Mouse (Mus musculus) hindbrain, embryonic 14.5 days (tissue): ENCODE measurements at regions not wholly inside any gene's neighbourhood (a gene's known extent, or its start where the extent isn't known, plus 50 kb on each side); places are given as distances from the start of the nearest gene placed in this dataset.

ENCODE experiments used
- ATAC-seq: fragments of 200-750 bp; cut with Nextera tagmentation; 2 replicates; pipeline ENCODE4 v1.8.0; 2017; ENCODE audit warnings: moderate number of reproducible peaks, mild to moderate bottlenecking, moderate TSS enrichment, moderate library complexity; ENCODE audit not compliant: low FRiP score
- DNase-seq: peaks from one replicate; pipeline ENCODE4 v3.0.0-alpha.2; 2015; ENCODE audit warnings: low spot score
- H3K27ac ChIP-seq: fragments of 300-500 bp; sonication (generic); 2 replicates; pipeline ENCODE4 v1.5.1; 2014; ENCODE audit warnings: mild to moderate bottlenecking, moderate library complexity
- H3K27me3 ChIP-seq: fragments of 300-500 bp; sonication (generic); 2 replicates; pipeline ENCODE4 v1.6.1; 2014; ENCODE audit warnings: mild to moderate bottlenecking, low read length, mixed read lengths; ENCODE audit not compliant: control insufficient read depth, insufficient read depth
- H3K36me3 ChIP-seq: fragments of 300-500 bp; sonication (generic); replicated peaks from 2 replicates; pipeline ENCODE4 v1.6.1; 2014; ENCODE audit not compliant: control insufficient read depth, insufficient read depth
- H3K4me1 ChIP-seq: fragments of 300-500 bp; sonication (generic); replicated peaks from 2 replicates; pipeline ENCODE4 v1.6.1; 2014; ENCODE audit warnings: antibody characterized with exemption, low read length, mixed read lengths; ENCODE audit not compliant: control insufficient read depth, insufficient read depth
- H3K4me2 ChIP-seq: fragments of 300-500 bp; sonication (generic); replicated peaks from 2 replicates; pipeline ENCODE4 v1.6.1; 2014; ENCODE audit warnings: mild to moderate bottlenecking, moderate library complexity
- H3K4me3 ChIP-seq: fragments of 300-500 bp; sonication (generic); replicated peaks from 2 replicates; pipeline ENCODE4 v1.5.1; 2014; ENCODE audit warnings: mild to moderate bottlenecking, low read length
- H3K9ac ChIP-seq: fragments of 300-500 bp; sonication (generic); 2 replicates; pipeline ENCODE4 v1.6.1; 2014
- H3K9me3 ChIP-seq: fragments of 300-500 bp; sonication (generic); 2 replicates; pipeline ENCODE4 v1.6.1; 2016; ENCODE audit warnings: low read length; ENCODE audit not compliant: control insufficient read depth
- WGBS: fragments of 180-500 bp; shearing (Covaris S2); extraction: QIAGEN DNeasy Blood & Tissue Kit; methylation state at CpG from one replicate; pipeline ENCODE4 v1.1.7; 2014; 5-methylcytosine and 5-hydroxymethylcytosine counted together

DNA sequence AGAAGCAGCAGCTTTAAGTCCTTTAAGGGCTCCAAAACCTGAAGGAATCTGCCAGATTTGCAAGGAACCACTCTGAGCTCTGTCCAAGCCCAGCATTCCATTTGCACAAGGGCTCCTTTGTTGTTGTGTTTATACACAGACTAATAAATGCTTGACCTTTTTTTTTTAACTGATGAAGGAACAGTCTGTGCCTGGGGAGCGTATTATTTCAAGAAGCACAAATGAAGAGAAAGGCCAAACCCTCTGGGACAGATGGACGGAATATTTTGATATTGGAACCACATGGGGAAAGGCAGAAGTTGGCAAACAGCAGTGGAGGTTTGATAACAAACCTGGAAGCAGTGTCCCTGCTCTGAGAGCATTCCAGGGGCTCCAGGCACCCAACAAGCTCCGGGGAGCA, 125.3 kb upstream of the Jade1 start:
- ATAC-seq: no peak
- no peak overlapping the region for H3K27ac ChIP-seq
- no peak overlapping the region for H3K4me2 ChIP-seq
- H3K9me3 ChIP-seq: no peaks in the 10 kb centered on the region
- no peaks in the 10 kb centered on the region for H3K36me3 ChIP-seq
- no peaks in the 10 kb centered on the region for H3K4me1 ChIP-seq
- H3K4me3 ChIP-seq: no peak overlapping the region
- no peaks in the 10 kb centered on the region for H3K27me3 ChIP-seq
- H3K9ac ChIP-seq: no peak overlapping the region
- no peak for DNase-seq
- 60% methylated on average over 3 of the region's 3 CpGs for WGBS

DNA sequence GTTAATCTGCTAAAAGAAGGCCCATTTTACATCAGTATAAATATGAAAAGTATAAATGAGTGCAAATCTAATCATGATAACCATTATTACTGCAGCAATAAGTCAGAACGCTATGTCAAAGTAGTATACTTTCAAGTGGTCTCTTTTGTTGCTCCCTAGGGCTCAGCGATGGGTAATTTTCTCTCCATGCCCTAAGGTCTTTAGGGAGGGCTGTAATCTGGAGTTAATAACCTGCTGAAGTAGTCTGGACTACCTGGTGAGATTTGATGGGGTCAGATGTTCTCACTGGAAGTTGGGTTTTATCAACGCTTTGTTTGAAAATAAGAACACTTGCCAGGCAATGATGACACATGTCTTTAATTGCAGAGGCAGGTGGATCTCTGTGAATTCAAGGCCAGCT, 128.6 kb upstream of the Jade1 start:
- 87% methylated on average over 3 of the region's 3 CpGs for WGBS
- Histone ChIP-seq H3K9ac (no peak overlapping the region), H3K4me1 (peaks cover 4% of the 10 kb centered on the region; the same call in 1 of the 2 replicates), H3K27me3 (no peaks in the 10 kb centered on the region), H3K36me3 (no peaks in the 10 kb centered on the region), H3K27ac (no peak overlapping the region), H3K4me2 (no peak overlapping the region), H3K9me3 (no peaks in the 10 kb centered on the region), H3K4me3 (no peak overlapping the region)
- DNase-seq (no peak), ATAC-seq (no peak)

- H3K4me3 ChIP-seq: no peak overlapping the region
- H3K9ac ChIP-seq: no peak overlapping the region
- H3K27me3 ChIP-seq: no peaks in the 10 kb centered on the region
- no peak overlapping the region for H3K4me2 ChIP-seq
- H3K4me1 ChIP-seq: peaks cover 4% of the 10 kb centered on the region; the same call in 1 of the 2 replicates
- H3K9me3 ChIP-seq: no peaks in the 10 kb centered on the region
- ATAC-seq: no peak
- no peak overlapping the region for H3K27ac ChIP-seq
- no peaks in the 10 kb centered on the region for H3K36me3 ChIP-seq
- WGBS: 94% methylated on average over 8 of the region's 8 CpGs
- no peak for DNase-seq
Observed at GRCm38 (mm10) chr3:41425863-41426262, 129.7 kb upstream of the Jade1 start.

DNA sequence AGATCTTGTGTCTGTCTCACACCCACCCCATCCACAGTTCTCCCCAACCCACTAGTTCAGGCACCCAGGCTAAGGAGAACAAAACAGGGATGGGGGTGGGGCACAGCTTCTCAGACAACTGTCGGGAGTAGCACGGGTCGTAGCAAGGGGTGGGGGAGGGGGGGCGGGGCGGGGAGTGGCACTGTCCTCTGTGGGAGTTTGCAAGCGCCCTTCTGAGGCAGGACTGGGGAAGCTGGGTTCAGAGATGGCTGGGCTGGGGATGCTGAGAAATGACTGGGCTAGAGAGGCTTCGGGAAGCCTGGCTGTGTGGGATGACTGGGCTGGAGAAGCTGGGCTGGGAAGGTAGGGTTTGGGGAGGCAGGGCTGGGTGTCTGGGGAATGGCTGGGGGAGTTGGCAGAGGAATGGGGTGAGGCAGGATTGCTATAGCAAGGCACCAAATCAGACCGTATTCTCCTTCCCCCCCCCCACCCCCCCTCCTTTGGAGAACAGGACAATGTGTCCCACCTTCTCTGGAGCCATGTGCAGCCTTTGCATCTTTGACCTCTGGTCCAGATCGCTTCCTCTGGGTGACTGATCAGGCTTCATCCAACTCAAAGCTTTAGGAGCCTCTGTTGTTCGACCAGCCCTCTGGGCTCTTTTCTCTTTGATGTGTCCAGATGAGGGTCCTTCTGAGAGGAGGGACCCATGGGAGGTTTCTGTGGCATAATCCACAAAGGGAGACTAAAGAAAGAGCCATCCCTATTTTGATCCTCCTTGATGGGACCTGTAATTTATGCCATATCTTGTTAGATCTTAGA, 131.2 kb upstream of the Jade1 start:
- Histone ChIP-seq H3K9ac (no peak overlapping the region), H3K4me2 (no peak overlapping the region), H3K9me3 (no peaks in the 10 kb centered on the region), H3K4me1 (peaks cover 4% of the 10 kb centered on the region; the same call in 1 of the 2 replicates), H3K27me3 (no peaks in the 10 kb centered on the region), H3K4me3 (no peak overlapping the region), H3K27ac (no peak overlapping the region), H3K36me3 (no peaks in the 10 kb centered on the region)
- WGBS: 18% methylated on average over 10 of the region's 10 CpGs
- DNase-seq (no peak), ATAC-seq (no peak)

GRCm38 (mm10) chr3:41423630-41424029, 131.9 kb upstream of the Jade1 start:
- DNase-seq: no peak
- no peak overlapping the region for H3K9ac ChIP-seq
- no peak for ATAC-seq
- H3K4me2 ChIP-seq: no peak overlapping the region
- peaks cover 4% of the 10 kb centered on the region; the same call in 1 of the 2 replicates for H3K4me1 ChIP-seq
- no peaks in the 10 kb centered on the region for H3K9me3 ChIP-seq
- WGBS: 67% methylated on average over 5 of the region's 5 CpGs
- H3K4me3 ChIP-seq: no peak overlapping the region
- H3K27ac ChIP-seq: no peak overlapping the region
- H3K27me3 ChIP-seq: no peaks in the 10 kb centered on the region
- no peaks in the 10 kb centered on the region for H3K36me3 ChIP-seq

DNA sequence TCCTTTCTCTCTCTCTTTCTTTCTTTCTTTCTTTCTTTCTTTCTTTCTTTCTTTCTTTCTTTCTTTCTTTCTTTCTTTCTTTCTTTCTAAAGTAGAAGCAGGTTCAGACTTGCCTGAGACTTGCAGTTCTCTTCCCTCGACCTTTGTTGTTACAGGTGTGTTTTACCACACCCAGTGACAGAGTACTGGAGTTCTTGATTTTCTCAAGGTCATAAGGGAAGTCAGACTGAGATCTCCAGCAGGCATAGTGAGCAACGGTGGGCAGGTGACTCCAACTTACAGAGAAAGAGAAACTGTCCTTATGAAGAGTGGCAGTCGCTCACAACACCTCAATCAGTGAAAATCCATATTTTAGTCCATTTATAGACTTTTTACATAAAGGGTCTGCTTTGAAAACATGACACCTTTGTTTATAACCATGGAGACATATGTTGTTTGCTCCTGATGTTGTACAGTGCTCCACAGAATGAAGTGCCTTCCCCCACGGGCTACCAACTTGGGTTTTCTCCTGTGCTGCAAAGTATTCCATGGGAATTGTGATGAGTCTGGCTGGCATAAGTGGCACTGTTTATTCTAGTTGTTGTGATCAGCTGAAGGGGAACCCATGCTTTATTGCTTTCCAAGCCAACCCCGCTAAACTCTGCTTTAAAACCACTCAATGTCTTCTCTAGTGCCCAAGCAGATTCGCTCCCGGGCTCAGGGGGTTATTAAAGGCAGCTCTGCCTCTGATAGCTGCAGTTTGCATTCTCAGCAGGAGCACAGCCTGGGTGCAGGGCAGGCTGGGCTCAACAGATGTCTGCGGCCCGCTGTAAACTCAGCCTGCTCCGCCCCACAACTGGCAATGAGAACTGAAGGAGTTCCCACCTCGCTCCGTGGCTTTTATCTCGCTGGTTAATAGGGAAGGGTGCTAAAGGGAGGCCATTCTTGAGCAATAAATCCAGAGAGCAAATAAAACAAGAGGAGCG, 132.6 kb upstream of the Jade1 start:
- Histone ChIP-seq H3K27me3 (no peaks in the 10 kb centered on the region), H3K4me2 (no peak overlapping the region), H3K9me3 (no peaks in the 10 kb centered on the region), H3K4me1 (peaks cover 4% of the 10 kb centered on the region; the same call in 1 of the 2 replicates), H3K9ac (no peak overlapping the region), H3K36me3 (no peaks in the 10 kb centered on the region), H3K4me3 (no peak overlapping the region), H3K27ac (no peak overlapping the region)
- ATAC-seq: no peak
- WGBS: 25% methylated on average over 14 of the region's 14 CpGs
- DNase-seq: no peak

DNA sequence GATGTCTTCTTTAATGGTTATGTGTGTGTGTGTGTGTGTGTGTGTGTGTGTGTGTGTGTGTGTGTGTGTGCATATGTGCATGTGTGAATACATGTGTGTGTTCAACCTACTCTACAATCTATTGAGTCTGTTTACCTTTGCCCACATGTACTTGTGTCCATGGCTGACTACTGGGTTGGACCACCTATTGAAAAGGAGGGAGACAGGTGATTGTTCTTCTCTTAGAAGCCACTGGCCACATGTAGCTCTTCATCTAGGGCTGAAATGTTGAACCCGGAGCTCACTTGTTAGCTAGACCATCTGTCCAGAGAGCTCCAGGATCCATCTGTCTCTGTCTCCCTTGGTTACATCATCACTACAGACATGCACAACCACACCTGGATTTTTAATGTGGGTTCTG, 141.8 kb upstream of the Jade1 start:
- WGBS: 84% methylated on average over 1 of the region's 1 CpGs
- Histone ChIP-seq H3K9ac (no peak overlapping the region), H3K36me3 (no peaks in the 10 kb centered on the region), H3K27me3 (no peaks in the 10 kb centered on the region), H3K4me3 (no peak overlapping the region), H3K9me3 (no peaks in the 10 kb centered on the region), H3K4me1 (peaks cover 10% of the 10 kb centered on the region), H3K4me2 (no peak overlapping the region), H3K27ac (no peak overlapping the region)
- DNase-seq (no peak), ATAC-seq (no peak)

DNA sequence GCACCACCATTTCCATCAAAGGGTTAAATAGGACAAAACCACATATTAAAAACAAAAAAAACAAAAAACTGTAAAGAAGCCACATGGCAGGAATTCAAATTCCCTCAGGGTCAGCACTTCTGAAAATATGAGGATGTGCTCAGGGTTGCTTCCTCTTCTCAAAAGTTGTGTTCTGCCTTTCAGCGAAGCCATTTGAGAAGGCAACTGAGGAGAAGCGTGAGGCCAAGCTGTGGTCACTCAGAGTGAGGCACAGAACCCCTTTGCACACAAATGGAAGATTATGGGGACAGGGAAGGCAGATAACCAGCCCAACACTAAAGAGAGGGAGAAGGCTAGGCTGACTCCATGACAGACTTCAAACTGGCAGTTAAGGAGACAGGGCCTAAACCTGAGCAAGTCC, 142.8 kb upstream of the Jade1 start:
- peaks cover 10% of the 10 kb centered on the region for H3K4me1 ChIP-seq
- WGBS: 83% methylated on average over 2 of the region's 2 CpGs
- ATAC-seq (no peak), DNase-seq (no peak)
- no peaks in the 10 kb centered on the region for H3K9me3 ChIP-seq
- no peak overlapping the region for H3K9ac ChIP-seq
- no peak overlapping the region for H3K27ac ChIP-seq
- H3K36me3 ChIP-seq: no peaks in the 10 kb centered on the region
- H3K4me3 ChIP-seq: no peak overlapping the region
- H3K27me3 ChIP-seq: no peaks in the 10 kb centered on the region
- H3K4me2 ChIP-seq: no peak overlapping the region
